Mouse (Mus musculus) liver, embryonic 12.5 days (tissue): ENCODE measurements around the gene Hist1h2bh. TPM values are rescaled to one million over a fixed set of nuclear protein-coding genes. Genes with fewer than 3 reads are reported as not detected.
A peak's percentile ranks its signal among the peaks of the same experiment; 100 is the strongest.

Experiments used
- ATAC-seq: fragments of 200-750 bp; cut with Nextera tagmentation; 2 replicates; pipeline ENCODE4 v1.8.0; 2017; ENCODE audit warnings: moderate number of reproducible peaks, mild to moderate bottlenecking, moderate library complexity
- H3K27ac ChIP-seq: fragments of 300-500 bp; sonication (generic); 2 replicates; pipeline ENCODE4 v1.5.1; 2016; ENCODE audit warnings: mild to moderate bottlenecking
- H3K27me3 ChIP-seq: fragments of 300-500 bp; sonication (generic); replicated peaks from 2 replicates; pipeline ENCODE4 v1.6.1; 2016; ENCODE audit warnings: mild to moderate bottlenecking, moderate library complexity
- H3K36me3 ChIP-seq: fragments of 300-500 bp; sonication (generic); 2 replicates; pipeline ENCODE4 v1.6.1; 2016; ENCODE audit warnings: mild to moderate bottlenecking, moderate library complexity
- H3K4me1 ChIP-seq: fragments of 300-500 bp; sonication (generic); 2 replicates; pipeline ENCODE4 v1.6.1; 2016
- H3K4me2 ChIP-seq: fragments of 300-500 bp; sonication (generic); 2 replicates; pipeline ENCODE4 v1.6.1; 2016; ENCODE audit warnings: mild to moderate bottlenecking, moderate library complexity
- H3K4me3 ChIP-seq: fragments of 300-500 bp; sonication (generic); 2 replicates; pipeline ENCODE4 v1.5.1; 2016; ENCODE audit warnings: mild to moderate bottlenecking, moderate library complexity
- H3K9ac ChIP-seq: fragments of 300-500 bp; sonication (generic); 2 replicates; pipeline ENCODE4 v1.6.1; 2016; ENCODE audit warnings: mild to moderate bottlenecking, moderate library complexity
- H3K9me3 ChIP-seq: fragments of 300-500 bp; sonication (generic); replicated peaks from 2 replicates; pipeline ENCODE4 v1.6.1; 2016; ENCODE audit warnings: mild to moderate bottlenecking, moderate library complexity
- WGBS: fragments of 180-500 bp; shearing (Covaris S2); methylation state at CpG from one replicate; pipeline ENCODE4 v1.1.7; 2016; ENCODE audit not compliant: insufficient replicate concordance; 5-methylcytosine and 5-hydroxymethylcytosine counted together
- polyA plus RNA-seq: library from polyadenylated mRNA; unstranded; fragments of >200 nt; fragmentation: Nextera tagmentation; extraction: Ambion mirVana; gene quantifications from 2 replicates; pipeline ENCODE4 v1.2.1, GENCODE M21; 2016

The Hist1h2bh gene
- polyA plus RNA-seq, 1 experiment from 2014 or later: 1.5 TPM

DNA sequence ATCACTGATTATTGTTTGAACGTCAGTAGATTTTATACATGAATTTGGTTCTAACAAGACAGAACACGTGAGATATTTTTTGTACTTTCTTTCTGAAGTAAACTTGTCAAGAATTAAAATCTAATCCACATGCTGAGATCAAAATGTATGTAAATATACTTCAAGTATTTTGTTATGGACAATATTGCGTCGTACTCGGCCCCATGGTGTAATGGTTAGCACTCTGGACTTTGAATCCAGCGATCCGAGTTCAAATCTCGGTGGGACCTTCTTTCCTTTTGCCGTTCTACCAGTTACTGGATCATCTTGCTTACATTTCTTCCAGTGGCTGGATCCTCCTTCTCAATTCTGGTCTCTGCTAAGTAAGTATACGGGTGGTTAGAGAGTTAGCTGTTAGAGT lies 23.8 kb downstream of the Hist1h2bh start:
- H3K36me3 ChIP-seq: no peaks in the 10 kb centered on the region
- no peaks in the 10 kb centered on the region for H3K9me3 ChIP-seq
- peak overlapping the region; percentile 82 for H3K27ac ChIP-seq
- WGBS: under 1% methylated on average over 10 of the region's 10 CpGs
- H3K4me3 ChIP-seq: peak overlapping the region; percentile 65
- ATAC-seq: peak; percentile 42
- peak overlapping the region; percentile 93 for H3K4me2 ChIP-seq
- peak overlapping the region; percentile 35; the same call in 1 of the 2 replicates for H3K9ac ChIP-seq
- peaks cover 46% of the 10 kb centered on the region for H3K4me1 ChIP-seq
- H3K27me3 ChIP-seq: no peaks in the 10 kb centered on the region

DNA sequence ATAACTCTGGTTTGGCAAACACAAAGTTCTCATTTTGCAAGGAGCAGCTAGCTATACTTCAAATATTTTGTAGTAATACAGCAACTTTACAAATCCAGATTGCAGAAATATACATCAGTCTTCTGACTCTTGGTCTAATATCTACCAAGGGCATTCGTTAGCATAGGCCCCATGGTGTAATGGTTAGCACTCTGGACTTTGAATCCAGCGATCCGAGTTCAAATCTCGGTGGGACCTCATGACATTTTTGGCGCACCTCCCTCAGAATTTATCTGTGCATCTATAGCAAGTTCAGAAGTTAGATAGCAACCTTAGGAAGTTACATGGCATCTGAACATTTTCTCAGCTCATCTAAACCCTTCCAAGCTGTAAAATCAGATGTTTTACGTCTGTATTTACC lies 24.3 kb downstream of the Hist1h2bh start:
- H3K9ac ChIP-seq: peak overlapping the region; percentile 56; the same call in 1 of the 2 replicates
- H3K4me1 ChIP-seq: peaks cover 43% of the 10 kb centered on the region
- no peaks in the 10 kb centered on the region for H3K27me3 ChIP-seq
- no peaks in the 10 kb centered on the region for H3K36me3 ChIP-seq
- 0% methylated on average over 6 of the region's 6 CpGs for WGBS
- peak overlapping the region; percentile 93 for H3K4me2 ChIP-seq
- ATAC-seq: peak; percentile 61
- peak overlapping the region; percentile 82 for H3K27ac ChIP-seq
- peak overlapping the region; percentile 65 for H3K4me3 ChIP-seq
- no peaks in the 10 kb centered on the region for H3K9me3 ChIP-seq

DNA sequence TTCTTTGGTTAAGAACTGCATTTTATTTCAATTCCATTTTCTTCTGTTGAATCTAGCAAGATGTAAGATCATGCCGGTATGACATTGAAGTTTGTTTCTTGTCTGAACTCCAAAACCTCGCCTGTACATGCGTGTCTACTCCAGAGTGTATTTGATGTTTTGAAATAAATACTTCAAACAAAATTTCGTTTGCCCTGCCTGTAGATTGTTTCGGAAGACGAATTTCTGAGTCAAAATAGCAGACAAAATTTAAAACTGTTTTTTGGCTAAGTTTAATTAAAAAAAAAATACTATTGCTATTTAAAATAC lies 24.9 kb downstream of the Hist1h2bh start:
- H3K4me2 ChIP-seq: peak overlapping the region; percentile 93
- H3K9me3 ChIP-seq: no peaks in the 10 kb centered on the region
- no peaks in the 10 kb centered on the region for H3K36me3 ChIP-seq
- peaks cover 42% of the 10 kb centered on the region for H3K4me1 ChIP-seq
- no peak for ATAC-seq
- peak overlapping the region; percentile 70 for H3K9ac ChIP-seq
- H3K27me3 ChIP-seq: no peaks in the 10 kb centered on the region
- under 1% methylated on average over 6 of the region's 6 CpGs for WGBS
- peak overlapping the region; percentile 84 for H3K27ac ChIP-seq
- H3K4me3 ChIP-seq: peak overlapping the region; percentile 65

DNA sequence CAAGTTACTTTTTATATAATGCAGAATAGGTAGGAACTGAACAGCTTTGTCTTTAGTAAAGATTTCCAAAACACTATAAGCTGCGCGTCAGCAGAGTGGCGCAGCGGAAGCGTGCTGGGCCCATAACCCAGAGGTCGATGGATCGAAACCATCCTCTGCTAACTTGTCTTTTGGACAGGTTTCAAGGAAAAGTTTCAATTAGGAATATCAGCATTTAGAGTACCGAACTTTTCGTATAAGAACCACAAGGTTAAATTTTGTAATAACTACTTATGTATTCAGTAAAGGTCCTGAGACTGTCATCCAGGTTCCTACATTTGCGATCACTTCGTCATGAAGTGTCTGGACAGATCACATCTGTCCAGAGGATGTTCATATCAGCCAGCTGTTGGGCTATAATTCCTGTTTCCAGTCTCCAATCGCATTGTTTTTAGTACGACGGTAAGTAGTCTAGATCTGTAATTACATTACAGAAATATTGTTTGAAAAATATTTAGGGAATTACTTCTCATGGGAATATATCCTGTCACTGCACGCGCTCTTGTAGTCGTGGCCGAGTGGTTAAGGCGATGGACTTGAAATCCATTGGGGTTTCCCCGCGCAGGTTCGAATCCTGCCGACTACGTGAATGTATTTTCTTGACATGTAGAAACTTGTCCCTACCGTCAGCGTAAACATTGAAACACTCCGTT lies 25.4 kb downstream of the Hist1h2bh start:
- Histone ChIP-seq H3K4me1 (peaks cover 42% of the 10 kb centered on the region), H3K4me2 (peak overlapping the region; percentile 93), H3K27ac (peak overlapping the region; percentile 84), H3K27me3 (no peaks in the 10 kb centered on the region), H3K9me3 (no peaks in the 10 kb centered on the region), H3K9ac (peak overlapping the region; percentile 70), H3K4me3 (peak overlapping the region; percentile 65), H3K36me3 (no peaks in the 10 kb centered on the region)
- peak; percentile 81 for ATAC-seq
- WGBS: under 1% methylated on average over 27 of the region's 27 CpGs

DNA sequence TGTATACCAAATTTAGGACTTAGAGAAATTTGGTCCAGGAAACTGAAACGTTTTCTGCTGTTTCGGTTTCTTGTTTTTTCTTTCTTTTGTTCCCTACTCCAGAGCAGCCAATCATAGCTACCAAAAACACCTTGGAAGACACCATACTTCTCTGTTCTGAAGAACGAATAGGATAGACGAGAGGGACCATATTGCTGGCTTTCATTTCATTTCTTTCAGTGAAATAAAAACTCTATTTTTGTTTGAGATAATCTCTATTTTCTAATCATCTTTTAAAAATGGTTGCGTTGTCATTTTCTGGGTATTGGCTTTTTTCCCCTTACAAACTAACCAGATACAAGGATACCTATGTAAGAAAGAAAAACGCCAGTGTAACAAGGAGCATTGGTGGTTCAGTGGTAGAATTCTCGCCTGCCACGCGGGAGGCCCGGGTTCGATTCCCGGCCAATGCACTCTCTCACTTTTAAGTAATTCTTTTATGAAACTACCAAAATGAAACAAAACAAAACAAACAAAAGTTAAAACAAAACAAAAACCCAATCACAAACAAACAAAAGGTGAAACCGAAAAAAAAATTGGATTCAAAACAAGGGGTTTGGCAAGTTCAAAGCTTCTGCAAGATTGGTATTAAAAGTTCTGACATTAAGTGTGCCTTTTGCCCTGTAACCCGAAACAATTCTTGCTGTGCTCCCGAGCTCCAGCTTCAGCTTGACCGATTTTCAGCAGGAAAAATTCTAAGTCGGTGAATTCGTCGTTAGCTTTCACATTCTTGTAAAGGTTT lies 26.2 kb downstream of the Hist1h2bh start:
- Histone ChIP-seq H3K27ac (peak overlapping the region; percentile 79), H3K4me1 (peaks cover 40% of the 10 kb centered on the region), H3K36me3 (no peaks in the 10 kb centered on the region), H3K9me3 (no peaks in the 10 kb centered on the region), H3K4me3 (peak overlapping the region; percentile 65), H3K9ac (peak overlapping the region; percentile 67), H3K27me3 (no peaks in the 10 kb centered on the region), H3K4me2 (peak overlapping the region; percentile 93)
- peak; percentile 57; the same call in 1 of the 2 replicates for ATAC-seq
- under 1% methylated on average over 19 of the region's 19 CpGs for WGBS

DNA sequence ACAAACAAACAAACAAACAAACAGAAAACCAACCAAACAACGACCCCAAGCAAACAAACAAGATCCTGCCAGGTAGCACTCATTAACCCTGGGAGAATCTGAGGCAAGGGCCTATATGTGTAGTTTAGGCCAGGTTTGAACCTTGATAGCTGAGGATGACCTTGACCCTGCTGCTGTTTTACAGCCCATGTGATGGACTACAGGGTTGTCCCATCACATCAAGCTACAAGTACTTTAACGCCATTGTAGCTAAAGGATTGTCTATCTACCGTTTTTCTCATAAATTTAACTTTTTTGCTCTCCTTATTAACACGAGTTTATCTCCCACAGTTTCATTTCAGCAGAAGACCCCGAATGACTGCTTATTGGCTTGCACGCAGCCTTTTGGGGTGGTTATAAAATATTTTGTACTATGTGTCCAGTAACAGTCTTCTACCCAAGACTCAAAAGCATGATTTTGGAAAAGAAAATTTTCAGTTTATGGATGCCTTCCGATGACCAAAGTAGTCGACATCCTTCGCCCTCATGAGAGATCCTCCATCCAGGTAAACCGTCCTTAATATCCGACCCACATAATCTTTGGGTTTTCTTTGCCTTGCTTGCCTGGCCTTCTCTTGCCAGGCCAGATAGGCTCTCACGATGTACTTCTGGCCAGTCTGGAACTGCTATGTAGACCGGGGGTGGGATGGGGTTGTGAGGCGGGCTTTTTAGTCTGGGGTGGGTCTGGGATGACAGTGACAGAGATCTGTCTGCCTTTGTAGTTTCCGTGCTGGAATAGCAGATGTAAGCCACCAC lies 27.2 kb downstream of the Hist1h2bh start:
- no peaks in the 10 kb centered on the region for H3K36me3 ChIP-seq
- peak overlapping the region; percentile 93 for H3K4me2 ChIP-seq
- H3K9ac ChIP-seq: peak overlapping the region; percentile 68
- 51% methylated on average over 15 of the region's 15 CpGs for WGBS
- H3K4me3 ChIP-seq: peak overlapping the region; percentile 65
- peak overlapping the region; percentile 54; the same call in 1 of the 2 replicates for H3K27ac ChIP-seq
- H3K4me1 ChIP-seq: peaks cover 39% of the 10 kb centered on the region
- H3K27me3 ChIP-seq: no peaks in the 10 kb centered on the region
- no peak for ATAC-seq
- no peaks in the 10 kb centered on the region for H3K9me3 ChIP-seq

DNA sequence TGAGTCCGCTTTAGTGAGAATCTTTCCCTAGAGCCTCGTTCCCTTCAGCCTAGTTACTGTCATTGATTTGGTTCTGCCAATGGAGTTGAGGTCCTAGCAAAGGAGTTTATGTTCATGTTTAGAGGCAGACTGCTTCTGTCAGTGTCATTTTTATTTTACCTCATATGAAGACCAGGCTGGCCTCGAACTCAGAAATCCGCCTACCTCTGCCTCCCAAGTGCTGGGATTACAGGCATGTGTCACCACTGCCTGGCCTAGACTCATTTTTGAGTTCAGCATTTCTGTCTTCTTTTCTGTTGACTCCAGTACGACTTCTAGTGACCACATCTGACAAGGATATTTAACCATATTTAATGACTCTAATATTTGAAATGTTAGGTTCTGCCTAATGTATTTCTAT lies 27.9 kb downstream of the Hist1h2bh start:
- H3K27ac ChIP-seq: peak overlapping the region; percentile 2; the same call in 1 of the 2 replicates
- WGBS: 54% methylated on average over 5 of the region's 5 CpGs
- no peak overlapping the region for H3K9ac ChIP-seq
- no peaks in the 10 kb centered on the region for H3K9me3 ChIP-seq
- 0 out of 2 replicates have a peak, but pooled peaks cover under 1% of the 10 kb centered on the region for H3K27me3 ChIP-seq
- peaks cover 33% of the 10 kb centered on the region for H3K4me1 ChIP-seq
- no peak for ATAC-seq
- 0 out of 2 replicates have a peak overlapping the region, but pooled peaks have one; percentile 6 for H3K4me2 ChIP-seq
- no peaks in the 10 kb centered on the region for H3K36me3 ChIP-seq
- H3K4me3 ChIP-seq: no peak overlapping the region

DNA sequence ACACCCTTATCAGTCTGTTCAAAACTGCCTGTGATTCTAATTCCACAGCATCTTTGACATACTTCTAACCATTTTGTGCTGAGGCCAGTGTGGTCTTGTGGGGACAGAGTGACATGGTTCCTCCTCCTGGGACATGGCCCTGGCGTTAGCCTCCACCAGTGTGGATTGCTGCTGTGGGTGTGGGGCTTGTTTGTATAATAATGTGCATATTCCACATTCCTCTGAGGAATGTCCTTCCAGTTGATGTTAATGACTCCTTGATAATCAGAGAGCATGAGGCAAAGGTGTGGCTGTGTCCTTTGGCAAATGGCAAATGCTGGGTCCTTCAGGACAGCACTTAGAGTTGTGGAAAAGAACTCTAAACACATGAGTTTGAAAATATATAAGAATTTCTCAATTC lies 29.7 kb downstream of the Hist1h2bh start:
- Histone ChIP-seq H3K9me3 (no peaks in the 10 kb centered on the region), H3K4me1 (peaks cover 22% of the 10 kb centered on the region), H3K4me3 (no peak overlapping the region), H3K27ac (no peak overlapping the region), H3K9ac (no peak overlapping the region), H3K27me3 (0 out of 2 replicates have a peak, but pooled peaks cover 2% of the 10 kb centered on the region), H3K4me2 (no peak overlapping the region), H3K36me3 (no peaks in the 10 kb centered on the region)
- ATAC-seq: no peak
- WGBS: 81% methylated on average over 1 of the region's 1 CpGs

DNA sequence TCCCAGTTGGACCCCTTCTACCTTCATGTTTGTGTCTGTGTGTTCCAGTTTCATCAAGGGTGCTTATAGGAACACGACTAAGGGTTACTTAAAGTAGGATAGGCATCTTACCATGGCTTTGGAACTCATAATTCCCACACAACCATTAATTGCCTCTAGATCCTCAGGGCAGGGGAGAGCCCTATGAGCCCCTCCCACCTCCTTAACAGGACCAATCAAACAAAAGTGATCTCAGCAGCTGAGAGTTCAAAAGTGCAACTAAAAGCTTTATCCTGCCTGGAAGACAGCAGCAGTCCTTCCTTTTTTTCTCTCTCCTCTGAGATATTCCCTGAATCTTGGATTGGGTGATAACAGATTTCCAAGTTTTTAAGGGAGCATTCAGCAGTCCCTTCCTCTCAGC lies 33.1 kb downstream of the Hist1h2bh start:
- Histone ChIP-seq H3K4me3 (no peak overlapping the region), H3K4me1 (peaks cover 40% of the 10 kb centered on the region), H3K9me3 (no peaks in the 10 kb centered on the region), H3K27ac (no peak overlapping the region), H3K27me3 (0 out of 2 replicates have a peak, but pooled peaks cover 2% of the 10 kb centered on the region), H3K4me2 (no peak overlapping the region), H3K36me3 (no peaks in the 10 kb centered on the region), H3K9ac (no peak overlapping the region)
- 17% methylated on average over 1 of the region's 1 CpGs for WGBS
- ATAC-seq: no peak

DNA sequence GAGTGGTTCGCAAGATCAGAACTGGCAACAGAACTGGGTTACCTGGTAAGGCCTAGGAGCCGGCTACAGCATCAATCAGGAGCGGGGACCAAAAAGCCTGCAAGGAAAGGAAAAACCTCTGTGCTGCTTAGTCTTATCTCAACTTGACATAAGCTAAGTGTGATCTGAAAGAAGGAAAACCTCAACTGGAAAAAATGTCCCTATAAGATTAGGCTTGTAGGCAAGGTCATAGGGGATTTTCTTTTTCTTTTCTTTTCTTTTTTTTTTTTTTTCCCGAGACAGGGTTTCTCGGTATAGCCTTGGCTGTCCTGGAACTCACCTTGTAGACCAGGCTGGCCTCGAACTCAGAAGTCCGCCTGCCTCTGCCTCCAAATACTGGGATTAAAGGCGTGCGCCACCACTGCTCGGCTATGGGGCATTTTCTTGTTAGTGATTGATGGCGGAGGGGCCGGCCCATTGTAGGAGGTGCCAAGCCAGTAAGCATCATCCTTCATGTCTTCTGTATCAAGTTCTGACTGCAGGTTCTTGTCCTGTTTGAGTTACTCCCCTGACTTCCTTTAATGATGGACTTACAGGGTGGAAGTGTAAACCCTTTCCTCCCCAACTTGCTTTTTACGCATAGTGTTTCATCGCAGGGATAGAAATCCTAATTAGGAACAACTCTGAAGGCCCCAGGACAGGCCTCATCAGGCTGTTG lies 36.2 kb downstream of the Hist1h2bh start:
- no peaks in the 10 kb centered on the region for H3K36me3 ChIP-seq
- peak overlapping the region; percentile 62 for H3K27ac ChIP-seq
- H3K4me1 ChIP-seq: peaks cover 65% of the 10 kb centered on the region
- peak; percentile 58 for ATAC-seq
- H3K9ac ChIP-seq: 0 out of 2 replicates have a peak overlapping the region, but pooled peaks have one; percentile 39
- peak overlapping the region; percentile 82 for H3K4me2 ChIP-seq
- peak overlapping the region; percentile 60 for H3K4me3 ChIP-seq
- H3K27me3 ChIP-seq: 0 out of 2 replicates have a peak, but pooled peaks cover 2% of the 10 kb centered on the region
- H3K9me3 ChIP-seq: no peaks in the 10 kb centered on the region
- 6% methylated on average over 14 of the region's 14 CpGs for WGBS

DNA sequence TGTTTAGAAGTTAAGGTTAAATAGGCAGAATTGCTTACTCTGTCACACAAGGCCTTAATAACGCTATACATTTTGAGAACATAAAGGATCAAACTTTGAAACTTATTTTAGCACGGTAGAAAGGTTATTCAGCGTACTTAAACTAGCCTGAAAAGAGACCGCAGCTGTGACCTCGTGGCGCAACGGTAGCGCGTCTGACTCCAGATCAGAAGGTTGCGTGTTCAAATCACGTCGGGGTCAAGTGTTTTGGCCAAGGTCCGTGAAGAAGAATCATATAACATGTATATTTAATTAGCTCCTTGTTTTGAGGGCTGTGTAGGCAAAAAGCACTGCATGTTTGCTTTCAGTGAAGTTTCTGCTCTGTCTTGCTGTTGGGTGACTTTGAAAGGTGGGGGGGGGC lies 36.8 kb downstream of the Hist1h2bh start:
- 1% methylated on average over 13 of the region's 13 CpGs for WGBS
- H3K9me3 ChIP-seq: no peaks in the 10 kb centered on the region
- peak overlapping the region; percentile 82 for H3K4me2 ChIP-seq
- no peaks in the 10 kb centered on the region for H3K36me3 ChIP-seq
- peak; percentile 39 for ATAC-seq
- H3K4me1 ChIP-seq: peaks cover 65% of the 10 kb centered on the region
- peak overlapping the region; percentile 75 for H3K9ac ChIP-seq
- 0 out of 2 replicates have a peak, but pooled peaks cover 2% of the 10 kb centered on the region for H3K27me3 ChIP-seq
- peak overlapping the region; percentile 62 for H3K27ac ChIP-seq
- peak overlapping the region; percentile 60 for H3K4me3 ChIP-seq
